Mouse (Mus musculus): ENCODE data around the gene Prex1. TPM values are rescaled to one million over a fixed set of nuclear protein-coding genes. Genes with fewer than 3 reads are reported as not detected.

Gene Prex1
- polyA plus RNA-seq, 1 experiment, result 4.7 TPM

DNA sequence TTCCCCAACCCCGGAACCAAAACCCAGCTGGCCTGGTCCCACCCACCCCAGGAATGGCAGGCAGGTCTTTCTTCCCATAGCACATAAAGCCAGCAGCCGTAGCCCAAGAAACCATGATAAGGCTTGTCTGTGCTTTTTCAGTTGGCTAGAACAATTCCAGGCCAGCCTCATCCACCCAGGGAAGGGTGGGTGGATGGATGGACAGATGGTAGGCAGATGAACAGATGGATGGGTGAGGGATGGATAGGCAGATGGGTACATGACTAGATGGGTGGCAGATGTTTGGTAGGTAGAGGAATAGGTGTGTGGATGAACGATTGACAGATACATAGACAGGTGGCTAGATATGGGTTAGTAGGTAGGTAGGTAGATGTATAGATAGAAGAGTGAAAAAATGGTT lies 110.7 kb downstream of the Prex1 start:
- H3K27me3 ChIP-seq (ENCODE audit: control insufficient read depth), result no peaks in the 10 kb centered on the region
- no peak overlapping the region for H3K4me3 ChIP-seq (replicated peaks)
- TF ChIP-seq GATA1 (IDR thresholded peaks at IDR 0.05; ENCODE audit: low read length) (no peak), TAL1 (IDR thresholded peaks at IDR 0.05; ENCODE audit: low read length) (no peak)

DNA sequence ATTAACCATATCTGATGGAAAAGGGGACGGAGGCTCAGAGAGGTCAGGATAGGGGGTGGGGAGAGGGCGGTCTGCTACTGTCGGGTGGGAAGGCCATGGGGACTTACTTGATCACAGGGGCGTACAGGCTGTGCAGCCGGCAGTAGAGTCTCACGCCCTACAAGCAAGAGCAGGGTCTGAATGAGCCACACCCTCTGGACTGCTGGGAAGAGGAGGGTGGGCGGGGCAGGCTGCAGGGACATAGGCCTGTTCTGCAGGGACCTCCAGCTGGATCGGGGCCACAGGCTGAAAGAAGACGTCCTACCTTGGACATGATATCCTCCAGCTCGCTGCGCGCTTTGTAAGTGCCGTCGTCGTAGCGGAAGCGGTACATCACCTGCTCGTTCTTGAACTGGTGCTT lies 112.2 kb downstream of the Prex1 start:
- Histone ChIP-seq H3K27me3 (ENCODE audit: control insufficient read depth) (no peaks in the 10 kb centered on the region), H3K9me3 (ENCODE audit: control insufficient read depth, low read length) (no peaks in the 10 kb centered on the region), H3K36me3 (ENCODE audit: control insufficient read depth) (peaks cover 89% of the 10 kb centered on the region), H3K4me1 (ENCODE audit: control insufficient read depth) (no peaks in the 10 kb centered on the region), H3K4me3 (replicated peaks) (no peak overlapping the region)
- TF ChIP-seq TAL1 (IDR thresholded peaks at IDR 0.05; ENCODE audit: low read length) (no peak), GATA1 (IDR thresholded peaks at IDR 0.05; ENCODE audit: low read length) (no peak)

More for the DNA sequence above, 110.7 kb downstream of the Prex1 start:
- no peaks in the 10 kb centered on the region for H3K9me3 ChIP-seq (ENCODE audit: control insufficient read depth, low read length)
- H3K36me3 ChIP-seq (ENCODE audit: control insufficient read depth), result peaks cover 90% of the 10 kb centered on the region
- no peaks in the 10 kb centered on the region for H3K4me1 ChIP-seq (ENCODE audit: control insufficient read depth)

DNA sequence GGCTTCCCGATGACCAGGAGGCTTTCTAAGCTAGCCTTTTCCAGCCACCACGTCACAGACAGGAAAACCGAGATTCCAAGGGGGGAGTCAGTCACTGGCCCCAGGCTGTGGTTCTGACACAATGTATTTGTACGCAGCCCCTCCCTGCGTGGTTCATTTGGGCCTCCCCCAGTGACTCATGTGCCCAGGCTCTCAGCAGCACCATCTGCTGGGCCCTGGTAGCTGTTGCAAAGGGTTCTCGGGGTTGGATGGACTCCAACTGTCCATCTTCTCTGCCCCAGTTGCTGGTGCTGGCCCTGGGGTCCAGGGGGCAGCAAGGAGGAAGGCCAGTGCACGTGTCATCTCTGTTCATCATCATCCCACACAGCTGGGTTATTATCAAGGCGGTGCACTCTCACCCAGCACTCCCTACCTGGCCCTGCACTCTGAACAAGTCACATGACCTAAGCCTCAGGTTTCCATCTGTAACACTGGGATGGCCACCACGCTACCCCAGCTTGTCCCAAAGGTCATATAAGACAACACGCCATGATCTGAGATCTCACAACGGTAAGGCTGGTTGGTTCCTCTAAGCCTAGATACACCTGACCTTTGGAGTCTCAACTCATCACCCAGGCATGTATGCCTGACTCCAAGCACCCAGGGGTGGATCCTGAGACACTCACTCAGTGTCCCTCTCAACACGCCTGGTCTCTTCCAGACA lies 115.0 kb downstream of the Prex1 start:
- H3K4me3 ChIP-seq (replicated peaks), result no peak overlapping the region
- no peaks in the 10 kb centered on the region for H3K9me3 ChIP-seq (ENCODE audit: control insufficient read depth, low read length)
- TF ChIP-seq GATA1 (IDR thresholded peaks at IDR 0.05; ENCODE audit: low read length) (no peak), TAL1 (IDR thresholded peaks at IDR 0.05; ENCODE audit: low read length) (no peak)
- H3K4me1 ChIP-seq (ENCODE audit: control insufficient read depth), result no peaks in the 10 kb centered on the region
- H3K36me3 ChIP-seq (ENCODE audit: control insufficient read depth), result peaks cover 95% of the 10 kb centered on the region
- no peaks in the 10 kb centered on the region for H3K27me3 ChIP-seq (ENCODE audit: control insufficient read depth)

DNA sequence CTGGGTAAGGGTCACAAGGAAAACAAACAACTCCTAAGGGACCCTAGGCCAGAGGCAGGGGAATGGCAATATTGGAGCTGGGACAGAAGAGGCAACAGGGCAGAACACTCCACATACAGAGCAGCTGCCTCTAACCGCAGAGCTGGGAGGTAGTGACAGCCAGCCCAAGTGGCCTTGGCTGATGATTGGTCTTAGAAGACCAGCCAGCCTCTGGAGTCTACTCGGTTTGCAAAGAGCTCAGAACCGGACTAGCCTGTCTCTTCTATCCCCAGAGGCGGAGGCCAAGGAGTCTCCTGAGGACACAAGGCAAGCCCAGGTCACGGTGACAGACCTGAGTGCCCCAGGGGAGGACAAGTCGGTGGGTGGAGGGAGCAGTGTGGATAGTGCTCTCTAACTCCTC lies 115.9 kb downstream of the Prex1 start:
- no peaks in the 10 kb centered on the region for H3K27me3 ChIP-seq (ENCODE audit: control insufficient read depth)
- no peaks in the 10 kb centered on the region for H3K4me1 ChIP-seq (ENCODE audit: control insufficient read depth)
- H3K4me3 ChIP-seq (replicated peaks), result no peak overlapping the region
- TF ChIP-seq GATA1 (IDR thresholded peaks at IDR 0.05; ENCODE audit: low read length), result no peak
- TF ChIP-seq TAL1 (IDR thresholded peaks at IDR 0.05; ENCODE audit: low read length), result no peak
- no peaks in the 10 kb centered on the region for H3K9me3 ChIP-seq (ENCODE audit: control insufficient read depth, low read length)
- H3K36me3 ChIP-seq (ENCODE audit: control insufficient read depth), result peaks cover 95% of the 10 kb centered on the region

DNA sequence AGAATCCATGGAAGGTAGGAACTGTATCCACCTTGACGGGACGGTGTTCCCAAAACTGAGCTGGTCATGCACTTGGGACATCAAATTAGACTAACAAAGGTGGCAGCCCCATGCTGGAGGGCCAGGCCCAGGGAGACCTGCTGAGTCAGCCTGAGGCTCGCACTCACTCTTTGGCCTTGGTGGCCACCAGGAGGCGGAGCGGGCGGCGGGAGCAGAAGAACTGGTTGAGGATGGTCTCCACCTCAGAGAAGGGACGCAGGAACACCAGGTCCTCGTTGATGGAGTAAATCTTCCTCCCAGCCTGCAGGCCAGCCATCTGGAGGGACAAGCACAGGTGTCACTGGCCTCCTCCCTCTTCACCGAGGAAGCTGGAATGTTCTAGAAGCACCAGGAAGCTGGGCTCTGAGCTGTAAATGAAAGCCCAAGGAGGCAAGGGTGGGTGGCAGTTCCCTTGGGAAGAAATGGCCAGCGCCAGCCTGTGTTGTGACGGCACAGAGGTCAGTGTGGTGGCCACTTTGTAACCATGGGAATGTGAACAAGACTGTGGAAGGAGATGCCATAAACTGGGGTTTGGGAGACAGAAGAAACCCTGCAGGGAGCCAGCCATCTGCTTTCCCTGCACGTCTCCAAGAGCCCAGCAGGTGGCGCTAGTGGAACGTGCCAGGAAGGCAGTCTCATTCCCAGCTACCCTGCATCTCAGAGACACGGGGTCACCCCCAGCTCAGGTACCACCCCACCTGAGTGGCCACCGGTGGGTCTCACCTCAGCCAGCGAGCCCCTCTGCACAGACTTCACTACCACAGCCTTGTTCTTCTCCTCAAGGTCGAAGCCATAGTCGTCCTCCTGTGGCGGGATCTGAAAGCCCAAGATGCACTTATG lies 121.4 kb downstream of the Prex1 start:
- Histone ChIP-seq H3K4me3 (replicated peaks) (no peak overlapping the region), H3K9me3 (ENCODE audit: control insufficient read depth, low read length) (no peaks in the 10 kb centered on the region), H3K4me1 (ENCODE audit: control insufficient read depth) (no peaks in the 10 kb centered on the region), H3K27me3 (ENCODE audit: control insufficient read depth) (no peaks in the 10 kb centered on the region), H3K36me3 (ENCODE audit: control insufficient read depth) (peaks cover 92% of the 10 kb centered on the region)
- TF ChIP-seq GATA1 (IDR thresholded peaks at IDR 0.05; ENCODE audit: low read length) (no peak), TAL1 (IDR thresholded peaks at IDR 0.05; ENCODE audit: low read length) (no peak)

DNA sequence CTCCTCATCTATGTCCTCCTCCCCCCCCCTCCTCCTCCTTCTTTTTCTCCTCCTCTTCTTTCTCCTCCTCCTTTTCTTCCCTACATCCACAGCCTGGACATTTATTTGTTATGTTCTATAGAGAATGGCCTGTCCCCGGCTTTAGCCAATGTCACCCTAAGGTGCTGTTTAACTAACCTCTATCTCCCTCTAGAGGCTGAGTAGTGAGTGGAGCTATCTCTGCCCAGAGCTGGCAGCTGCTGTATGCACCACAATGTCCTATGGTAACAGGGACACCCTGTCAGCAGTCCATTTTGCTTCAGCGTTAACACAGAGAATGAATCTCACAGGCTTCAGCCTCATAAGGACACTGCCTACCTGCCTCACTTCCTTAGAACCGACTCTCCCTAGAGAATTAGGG lies 129.1 kb downstream of the Prex1 start:
- Histone ChIP-seq H3K4me3 (replicated peaks) (no peak overlapping the region), H3K27me3 (ENCODE audit: control insufficient read depth) (no peaks in the 10 kb centered on the region), H3K9me3 (ENCODE audit: control insufficient read depth, low read length) (no peaks in the 10 kb centered on the region), H3K4me1 (ENCODE audit: control insufficient read depth) (no peaks in the 10 kb centered on the region), H3K36me3 (ENCODE audit: control insufficient read depth) (peaks cover 100% of the 10 kb centered on the region)
- no peak for TF ChIP-seq TAL1 (IDR thresholded peaks at IDR 0.05; ENCODE audit: low read length)

DNA sequence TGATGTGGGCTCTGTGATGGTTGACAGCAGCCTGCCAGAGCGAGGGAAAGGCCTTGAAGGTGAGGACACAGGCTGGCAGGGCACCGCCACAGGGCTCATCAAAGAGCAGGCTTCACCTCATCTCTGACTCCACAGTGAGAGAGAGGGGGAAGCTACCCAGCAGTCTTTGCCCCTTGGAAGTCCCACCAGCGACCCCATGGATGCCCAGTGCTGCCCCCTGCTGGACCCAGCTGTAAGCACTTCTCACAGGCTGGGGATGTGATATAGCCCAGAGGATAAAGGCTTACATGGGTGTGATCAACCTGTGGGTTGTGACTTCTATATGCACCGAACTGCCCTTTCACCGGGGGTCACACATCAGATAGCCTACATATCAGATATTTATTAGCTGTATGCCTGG lies 130.3 kb downstream of the Prex1 start:
- H3K27me3 ChIP-seq (ENCODE audit: control insufficient read depth), result no peaks in the 10 kb centered on the region
- no peak overlapping the region for H3K4me3 ChIP-seq (replicated peaks)
- H3K9me3 ChIP-seq (ENCODE audit: control insufficient read depth, low read length), result no peaks in the 10 kb centered on the region
- no peaks in the 10 kb centered on the region for H3K4me1 ChIP-seq (ENCODE audit: control insufficient read depth)
- peaks cover 97% of the 10 kb centered on the region for H3K36me3 ChIP-seq (ENCODE audit: control insufficient read depth)
- TF ChIP-seq TAL1 (IDR thresholded peaks at IDR 0.05; ENCODE audit: low read length), result no peak
- no peak for TF ChIP-seq GATA1 (IDR thresholded peaks at IDR 0.05; ENCODE audit: low read length)

DNA sequence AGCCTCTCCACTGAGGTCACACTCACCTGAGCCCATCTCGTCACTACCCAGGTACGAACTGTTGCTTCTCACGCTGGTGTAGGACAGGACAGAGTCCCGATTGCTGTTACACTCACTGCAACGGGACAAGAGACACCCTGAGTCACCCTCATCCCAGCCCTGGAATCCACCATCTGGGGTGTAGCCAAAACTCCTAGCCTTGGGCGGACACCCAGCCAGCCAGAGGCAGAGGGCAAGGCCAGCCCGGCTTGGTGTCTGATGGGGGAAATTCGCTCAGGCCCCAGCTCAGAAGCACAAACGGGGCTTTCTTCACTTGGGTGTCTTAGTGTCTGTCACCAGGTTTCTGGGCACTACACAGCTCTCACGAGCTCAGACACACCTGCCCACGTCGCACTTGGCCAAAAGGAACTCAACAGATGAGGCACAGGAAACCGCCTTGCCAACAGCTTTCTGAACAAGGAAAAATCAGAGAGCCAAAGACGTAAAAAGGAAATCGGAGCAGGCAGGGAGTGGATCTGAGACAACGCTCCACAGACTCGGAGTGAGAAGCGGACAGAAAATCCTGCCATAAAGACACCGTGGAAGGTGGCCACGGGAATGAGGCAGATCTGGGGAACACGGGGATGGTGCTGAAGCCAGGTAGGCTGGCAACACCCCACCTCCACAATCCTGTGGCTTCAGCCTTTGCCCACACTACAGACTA lies 131.6 kb downstream of the Prex1 start:
- peaks cover 97% of the 10 kb centered on the region for H3K36me3 ChIP-seq (ENCODE audit: control insufficient read depth)
- no peak for TF ChIP-seq TAL1 (IDR thresholded peaks at IDR 0.05; ENCODE audit: low read length)
- TF ChIP-seq GATA1 (IDR thresholded peaks at IDR 0.05; ENCODE audit: low read length), result no peak

DNA sequence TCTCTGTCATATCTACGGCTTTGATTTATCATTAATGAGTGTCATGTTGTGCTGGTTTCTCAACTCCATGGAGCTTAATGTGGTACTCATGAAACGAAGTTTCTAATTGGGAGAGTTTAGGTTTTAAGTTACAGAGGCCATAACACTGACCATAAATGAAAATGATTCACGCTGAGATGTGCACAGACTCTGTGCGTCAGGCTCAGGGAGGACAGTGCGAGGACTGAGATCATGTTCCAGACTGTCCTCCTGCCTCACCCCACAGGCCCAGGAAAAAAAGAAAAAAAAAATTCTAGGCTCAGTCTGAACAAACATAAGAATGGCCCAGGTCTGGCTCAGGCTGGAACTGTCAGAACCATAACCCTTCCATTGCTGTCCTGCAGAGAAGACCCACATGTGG lies 133.8 kb downstream of the Prex1 start:
- H3K4me1 ChIP-seq (ENCODE audit: control insufficient read depth), result no peaks in the 10 kb centered on the region; the same call in 1 of the 2 replicates
- H3K36me3 ChIP-seq (ENCODE audit: control insufficient read depth), result peaks cover 96% of the 10 kb centered on the region
- no peaks in the 10 kb centered on the region for H3K27me3 ChIP-seq (ENCODE audit: control insufficient read depth)
- H3K4me3 ChIP-seq (replicated peaks), result no peak overlapping the region
- TF ChIP-seq TAL1 (IDR thresholded peaks at IDR 0.05; ENCODE audit: low read length), result no peak
- TF ChIP-seq GATA1 (IDR thresholded peaks at IDR 0.05; ENCODE audit: low read length), result no peak
- H3K9me3 ChIP-seq (ENCODE audit: control insufficient read depth, low read length), result no peaks in the 10 kb centered on the region

More for the DNA sequence above, 131.6 kb downstream of the Prex1 start:
- Histone ChIP-seq H3K27me3 (ENCODE audit: control insufficient read depth) (no peaks in the 10 kb centered on the region), H3K4me1 (ENCODE audit: control insufficient read depth) (no peaks in the 10 kb centered on the region), H3K9me3 (ENCODE audit: control insufficient read depth, low read length) (no peaks in the 10 kb centered on the region), H3K4me3 (replicated peaks) (no peak overlapping the region)

All from erythroblast, embryonic 14.5 days (primary cell).